Mouse (Mus musculus) ES-Bruce4 (cell line): ENCODE measurements around the gene 4930519G04Rik. TPM values are rescaled to one million over a fixed set of nuclear protein-coding genes. Genes with fewer than 3 reads are reported as not detected.
"Not testable (repeated sequence)": the region's sequence is repeated elsewhere in the genome, so short reads cannot be mapped to it uniquely, and the experiment has no call there.

ENCODE experiments used
- H3K27ac ChIP-seq: 2 replicates; pipeline ENCODE4 v1.5.1; 2012; ENCODE audit warnings: low read length, inconsistent platforms; ENCODE audit not compliant: insufficient read depth
- H3K27me3 ChIP-seq: 2 replicates; pipeline ENCODE4 v1.6.1; 2012; ENCODE audit warnings: mild to moderate bottlenecking, low read length, inconsistent platforms; ENCODE audit not compliant: control insufficient read depth, poor library complexity, insufficient read depth, severe bottlenecking
- H3K36me3 ChIP-seq: 2 replicates; pipeline ENCODE4 v1.6.1; 2012; ENCODE audit warnings: inconsistent platforms, mild to moderate bottlenecking, low read length, moderate library complexity; ENCODE audit not compliant: control insufficient read depth, poor library complexity, insufficient read depth, severe bottlenecking
- H3K4me1 ChIP-seq: one replicate; pipeline ENCODE4 v1.8.1; 2011; ENCODE audit warnings: low read length; ENCODE audit not compliant: control insufficient read depth, insufficient read depth
- H3K4me3 ChIP-seq: 2 replicates; pipeline ENCODE4 v1.5.1; 2011; ENCODE audit warnings: low read depth, mild to moderate bottlenecking, low read length
- H3K9ac ChIP-seq: 2 replicates; pipeline ENCODE4 v1.6.1; 2012; ENCODE audit warnings: low read depth, mild to moderate bottlenecking, inconsistent platforms; ENCODE audit not compliant: poor library complexity, severe bottlenecking
- H3K9me3 ChIP-seq: replicated peaks from 2 replicates; pipeline ENCODE4 v1.6.1; 2012; ENCODE audit warnings: mild to moderate bottlenecking, low read length, inconsistent platforms; ENCODE audit not compliant: control insufficient read depth, poor library complexity, insufficient read depth, severe bottlenecking
- CTCF ChIP-seq: IDR thresholded peaks from one replicate; pipeline ENCODE4 v1.8.1; 2011; ENCODE audit warnings: low read depth, low read length
- EP300 ChIP-seq: IDR thresholded peaks from 2 replicates; pipeline ENCODE4 v1.6.1; 2011; ENCODE audit warnings: low read depth, low read length; ENCODE audit not compliant: insufficient read depth
- POLR2A ChIP-seq: IDR thresholded peaks from one replicate; pipeline ENCODE4 v1.8.1; 2011; ENCODE audit warnings: low read length; ENCODE audit not compliant: insufficient read depth
- polyA plus RNA-seq: library from polyadenylated mRNA; stranded (reverse); fragments of >200 nt; gene quantifications from 2 replicates; pipeline ENCODE4 v1.2.4, GENCODE M21; 2011; ENCODE audit warnings: low read depth; ENCODE audit not compliant: missing spikeins, insufficient read depth, insufficient read length

4930519G04Rik gene
- not detected in 2 replicates for polyA plus RNA-seq

- not testable (repeated sequence) for H3K36me3 ChIP-seq, H3K9me3 ChIP-seq, H3K4me3 ChIP-seq, H3K27ac ChIP-seq, H3K9ac ChIP-seq, H3K27me3 ChIP-seq, H3K4me1 ChIP-seq
Observed at GRCm38 (mm10) chr5:114853364-114853763, at the start of gene 4930519G04Rik. TSS of gene 4930519G04Rik (plus strand) at chr5:114853664.

GRCm38 (mm10) chr5:114804335-114804734, 49.1 kb upstream of the 4930519G04Rik start:
- Histone ChIP-seq H3K27ac (no peak overlapping the region), H3K9me3 (peaks cover 27% of the 10 kb centered on the region), H3K27me3 (no peaks in the 10 kb centered on the region), H3K9ac (no peak overlapping the region), H3K4me1 (peaks cover 3% of the 10 kb centered on the region), H3K36me3 (peaks cover 21% of the 10 kb centered on the region), H3K4me3 (no peak overlapping the region)
- TF ChIP-seq EP300 (no peak), CTCF (no peak), POLR2A (no peak)

- H3K27me3 ChIP-seq: no peaks in the 10 kb centered on the region
- H3K4me1 ChIP-seq: peaks cover 3% of the 10 kb centered on the region
- no peak overlapping the region for H3K9ac ChIP-seq
- TF ChIP-seq CTCF: peak; percentile 38
- TF ChIP-seq EP300: no peak
- TF ChIP-seq POLR2A: no peak
- H3K9me3 ChIP-seq: peaks cover 27% of the 10 kb centered on the region
- peaks cover 21% of the 10 kb centered on the region for H3K36me3 ChIP-seq
- H3K4me3 ChIP-seq: no peak overlapping the region
- no peak overlapping the region for H3K27ac ChIP-seq
Observed at GRCm38 (mm10) chr5:114804958-114805357, 48.5 kb upstream of the 4930519G04Rik start.

GRCm38 (mm10) chr5:114805436-114806350, 47.8 kb upstream of the 4930519G04Rik start:
- H3K9ac ChIP-seq: no peak overlapping the region
- no peak overlapping the region for H3K4me3 ChIP-seq
- peaks cover 21% of the 10 kb centered on the region for H3K36me3 ChIP-seq
- peaks cover 27% of the 10 kb centered on the region for H3K9me3 ChIP-seq
- no peaks in the 10 kb centered on the region for H3K27me3 ChIP-seq
- H3K27ac ChIP-seq: no peak overlapping the region
- TF ChIP-seq CTCF (no peak), POLR2A (no peak), EP300 (no peak)
- H3K4me1 ChIP-seq: peaks cover 3% of the 10 kb centered on the region

GRCm38 (mm10) chr5:114806636-114807035, 46.8 kb upstream of the 4930519G04Rik start:
- H3K27me3 ChIP-seq: no peaks in the 10 kb centered on the region
- no peak overlapping the region for H3K27ac ChIP-seq
- H3K9ac ChIP-seq: no peak overlapping the region
- H3K4me3 ChIP-seq: no peak overlapping the region
- H3K36me3 ChIP-seq: peaks cover 21% of the 10 kb centered on the region
- peaks cover 3% of the 10 kb centered on the region for H3K4me1 ChIP-seq
- H3K9me3 ChIP-seq: peaks cover 27% of the 10 kb centered on the region
- TF ChIP-seq EP300 (no peak), CTCF (no peak), POLR2A (no peak)

- Histone ChIP-seq H3K27me3 (no peaks in the 10 kb centered on the region), H3K4me3 (no peak overlapping the region), H3K36me3 (peaks cover 21% of the 10 kb centered on the region), H3K27ac (no peak overlapping the region), H3K4me1 (peaks cover 3% of the 10 kb centered on the region), H3K9me3 (peaks cover 27% of the 10 kb centered on the region), H3K9ac (no peak overlapping the region)
- no peak for TF ChIP-seq POLR2A
- no peak for TF ChIP-seq EP300
- TF ChIP-seq CTCF: no peak
Observed at GRCm38 (mm10) chr5:114807063-114807462, 46.4 kb upstream of the 4930519G04Rik start.
